Mouse (Mus musculus): ENCODE data around the gene Zfp821.
"Not testable (repeated sequence)": the region's sequence is repeated elsewhere in the genome, so short reads cannot be mapped to it uniquely, and the experiment has no call there.

- not testable (repeated sequence) for TF ChIP-seq TAL1 (conservative IDR thresholded peaks at IDR 0.05; ENCODE audit: low read depth, low read length); GATA1 (IDR thresholded peaks at IDR 0.05; ENCODE audit: borderline replicate concordance, low read length)
Measured at GRCm38 (mm10) chr8:109755554-109755953, 50.2 kb downstream of the Zfp821 start.
